Mouse (Mus musculus) stomach, postnatal 0 days (tissue): ENCODE data around the gene Rtl3. TPM values are rescaled to one million over a fixed set of nuclear protein-coding genes. Genes with fewer than 3 reads are reported as not detected.

ENCODE experiments used
- ATAC-seq: fragments of 200-750 bp; cut with Nextera tagmentation; 2 replicates; pipeline ENCODE4 v1.8.0; 2017; ENCODE audit not compliant: low FRiP score, low TSS enrichment
- DNase-seq: peaks from one replicate; pipeline ENCODE4 v3.0.0-alpha.2; 2016; ENCODE audit warnings: low spot score
- H3K27ac ChIP-seq: fragments of 300-500 bp; sonication (generic); replicated peaks from 2 replicates; pipeline ENCODE4 v1.5.1; 2014; ENCODE audit warnings: mild to moderate bottlenecking, control low read depth
- H3K27me3 ChIP-seq: fragments of 300-500 bp; sonication (generic); 2 replicates; pipeline ENCODE4 v1.6.1; 2014; ENCODE audit warnings: low read length; ENCODE audit not compliant: control insufficient read depth, insufficient read depth
- H3K36me3 ChIP-seq: fragments of 300-500 bp; sonication (generic); 2 replicates; pipeline ENCODE4 v1.6.1; 2014; ENCODE audit warnings: low read length, mixed read lengths; ENCODE audit not compliant: control insufficient read depth, insufficient read depth
- H3K4me1 ChIP-seq: fragments of 300-500 bp; sonication (generic); replicated peaks from 2 replicates; pipeline ENCODE4 v1.6.1; 2014; ENCODE audit warnings: antibody characterized with exemption; ENCODE audit not compliant: control insufficient read depth, insufficient read depth
- H3K4me2 ChIP-seq: fragments of 300-500 bp; sonication (generic); replicated peaks from 2 replicates; pipeline ENCODE4 v1.6.1; 2014; ENCODE audit warnings: low read depth, mild to moderate bottlenecking, control low read depth, moderate library complexity
- H3K4me3 ChIP-seq: fragments of 300-500 bp; sonication (generic); 2 replicates; pipeline ENCODE4 v1.5.1; 2014; ENCODE audit warnings: low read depth, low read length, control low read depth
- H3K9ac ChIP-seq: fragments of 300-500 bp; sonication (generic); 2 replicates; pipeline ENCODE4 v1.6.1; 2014; ENCODE audit warnings: mild to moderate bottlenecking, low read length, control low read depth, mixed read lengths
- H3K9me3 ChIP-seq: fragments of 300-500 bp; sonication (generic); 2 replicates; pipeline ENCODE4 v1.6.1; 2016; ENCODE audit warnings: low read length; ENCODE audit not compliant: control insufficient read depth
- CTCF ChIP-seq: IDR thresholded peaks from 2 replicates; pipeline ENCODE4 v1.5.1; 2016; ENCODE audit warnings: antibody characterized with exemption, low read depth, mild to moderate bottlenecking, moderate library complexity
- EP300 ChIP-seq: optimal IDR thresholded peaks from 2 replicates; pipeline ENCODE3; 2016; ENCODE audit warnings: antibody characterized with exemption
- WGBS: fragments of 180-500 bp; shearing (Covaris S2); extraction: QIAGEN DNeasy Blood & Tissue Kit; methylation state at CpG from one replicate; pipeline ENCODE4 v1.1.7; 2014; 5-methylcytosine and 5-hydroxymethylcytosine counted together
- polyA plus RNA-seq: library from polyadenylated mRNA; unstranded; fragments of >200 nt; fragmentation: Nextera tagmentation; extraction: Ambion mirVana; gene quantifications from 2 replicates; pipeline ENCODE4 v1.2.1, GENCODE M21; 2015

Rtl3 gene
- polyA plus RNA-seq: 11.2 and 12.2 TPM in 2 replicates

GRCm38 (mm10) chrX:106840409-106840808 lies at the start of gene Rtl3:
TSS of gene Rtl3 (minus strand) at chrX:106840644.
- Histone ChIP-seq H3K9ac (no peak within 1 kb of the TSS), H3K4me2 (peak within 1 kb of the TSS; percentile 29), H3K9me3 (0 out of 2 replicates have a peak, but pooled peaks cover 3% of the 10 kb centered on the region), H3K27ac (peak within 1 kb of the TSS; percentile 30; the same call in 1 of the 2 replicates), H3K36me3 (no peaks in the 10 kb centered on the region), H3K4me3 (peak within 1 kb of the TSS; percentile 23), H3K4me1 (no peaks in the 10 kb centered on the region), H3K27me3 (no peaks in the 10 kb centered on the region)
- ATAC-seq: peak; percentile 70; the same call in 1 of the 2 replicates
- TF ChIP-seq CTCF (no peak), EP300 (no peak)
- peak; percentile 26 for DNase-seq
- WGBS: 30% methylated on average over 7 of the region's 7 CpGs

- Histone ChIP-seq H3K36me3 (no peaks in the 10 kb centered on the region), H3K4me1 (no peaks in the 10 kb centered on the region), H3K9me3 (no peaks in the 10 kb centered on the region), H3K4me2 (no peak overlapping the region), H3K27me3 (no peaks in the 10 kb centered on the region), H3K27ac (no peak overlapping the region), H3K9ac (no peak overlapping the region), H3K4me3 (no peak overlapping the region)
- 33% methylated on average over 4 of the region's 4 CpGs for WGBS
- ATAC-seq: no peak
- no peak for DNase-seq
- TF ChIP-seq CTCF: no peak
- no peak for TF ChIP-seq EP300
Observed at GRCm38 (mm10) chrX:106872315-106872714, 31.9 kb upstream of the Rtl3 start.

GRCm38 (mm10) chrX:106871894-106872293 lies 31.4 kb upstream of the Rtl3 start:
- ATAC-seq: no peak
- Histone ChIP-seq H3K9me3 (no peaks in the 10 kb centered on the region), H3K4me3 (no peak overlapping the region), H3K4me1 (no peaks in the 10 kb centered on the region), H3K27ac (no peak overlapping the region), H3K9ac (no peak overlapping the region), H3K27me3 (no peaks in the 10 kb centered on the region), H3K4me2 (no peak overlapping the region), H3K36me3 (no peaks in the 10 kb centered on the region)
- TF ChIP-seq EP300 (no peak), CTCF (no peak)
- WGBS: 39% methylated on average over 3 of the region's 3 CpGs
- no peak for DNase-seq

- Histone ChIP-seq H3K4me1 (no peaks in the 10 kb centered on the region), H3K27ac (0 out of 2 replicates have a peak overlapping the region, but pooled peaks have one; percentile 18), H3K9ac (no peak overlapping the region), H3K36me3 (no peaks in the 10 kb centered on the region), H3K4me2 (no peak overlapping the region), H3K27me3 (no peaks in the 10 kb centered on the region), H3K4me3 (no peak overlapping the region), H3K9me3 (no peaks in the 10 kb centered on the region)
- ATAC-seq (no peak), DNase-seq (no peak)
- TF ChIP-seq CTCF: no peak
- no peak for TF ChIP-seq EP300
- WGBS: 38% methylated on average over 3 of the region's 3 CpGs
Observed at GRCm38 (mm10) chrX:106871426-106871825, 31.0 kb upstream of the Rtl3 start.

- no peak overlapping the region for H3K4me3 ChIP-seq
- no peak for DNase-seq
- H3K36me3 ChIP-seq: no peaks in the 10 kb centered on the region
- H3K4me2 ChIP-seq: no peak overlapping the region
- H3K27ac ChIP-seq: no peak overlapping the region
- 66% methylated on average over 3 of the region's 3 CpGs for WGBS
- no peak overlapping the region for H3K9ac ChIP-seq
- no peak for TF ChIP-seq CTCF
- no peak for TF ChIP-seq EP300
- no peaks in the 10 kb centered on the region for H3K27me3 ChIP-seq
- no peaks in the 10 kb centered on the region for H3K4me1 ChIP-seq
- H3K9me3 ChIP-seq: no peaks in the 10 kb centered on the region
- ATAC-seq: no peak
Observed at GRCm38 (mm10) chrX:106853523-106854300, 13.3 kb upstream of the Rtl3 start.

GRCm38 (mm10) chrX:106839591-106839990 lies 853 bp downstream of the Rtl3 start:
- DNase-seq: peak; percentile 20
- Histone ChIP-seq H3K9ac (no peak overlapping the region), H3K36me3 (no peaks in the 10 kb centered on the region), H3K4me2 (peak overlapping the region; percentile 29), H3K4me1 (no peaks in the 10 kb centered on the region), H3K27me3 (no peaks in the 10 kb centered on the region), H3K9me3 (0 out of 2 replicates have a peak, but pooled peaks cover 3% of the 10 kb centered on the region), H3K4me3 (peak overlapping the region; percentile 23), H3K27ac (peak overlapping the region; percentile 13; the same call in 1 of the 2 replicates)
- TF ChIP-seq EP300 (no peak), CTCF (no peak)
- WGBS: 27% methylated on average over 5 of the region's 5 CpGs
- 0 out of 2 replicates have a peak, but pooled peaks have one; percentile 47 for ATAC-seq
